Mouse (Mus musculus) liver, postnatal 0 days (tissue): ENCODE data around the gene Slc2a13.

Source experiments
- CTCF ChIP-seq: sonication (generic); IDR thresholded peaks from 2 replicates; pipeline ENCODE4 v1.5.1; 2016; ENCODE audit warnings: antibody characterized with exemption, low read depth
- EP300 ChIP-seq: IDR thresholded peaks from 2 replicates; pipeline ENCODE4 v1.6.1; 2016; ENCODE audit warnings: antibody characterized with exemption, low read depth, mild to moderate bottlenecking

DNA sequence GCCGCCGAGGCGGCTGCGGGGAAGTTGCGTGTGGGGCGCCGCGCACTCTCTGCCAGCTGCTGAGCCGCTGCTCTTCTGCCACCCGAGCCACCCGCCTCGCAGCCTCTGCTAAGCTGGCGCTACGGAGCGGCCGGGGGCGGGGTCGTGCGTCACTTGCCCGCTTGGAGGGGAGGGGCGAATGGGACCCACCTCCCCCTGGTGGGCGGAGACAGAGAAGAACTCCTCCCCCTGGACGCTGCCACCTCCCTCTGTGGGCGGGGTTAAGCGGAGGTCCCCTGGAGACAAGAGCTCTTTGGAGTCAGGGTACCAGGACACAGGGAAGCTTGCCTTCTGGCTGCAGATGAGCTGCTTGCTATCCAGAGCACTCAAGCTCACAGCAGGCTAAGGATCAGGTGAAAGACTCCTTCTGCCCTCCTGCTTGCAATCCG is at the start of gene Slc2a13:
- TF ChIP-seq CTCF (no peak), EP300 (no peak)
